Mouse (Mus musculus) CD4-positive, CD25-positive, alpha-beta regulatory T cell, adult 2 months (primary cell): ENCODE results near the gene Olfr640.

Experiments
- DNase-seq: peaks from one replicate; pipeline ENCODE4 v3.0.0-alpha.2; 2012; ENCODE audit warnings: low read depth, low spot score

Olfr640 gene

DNA sequence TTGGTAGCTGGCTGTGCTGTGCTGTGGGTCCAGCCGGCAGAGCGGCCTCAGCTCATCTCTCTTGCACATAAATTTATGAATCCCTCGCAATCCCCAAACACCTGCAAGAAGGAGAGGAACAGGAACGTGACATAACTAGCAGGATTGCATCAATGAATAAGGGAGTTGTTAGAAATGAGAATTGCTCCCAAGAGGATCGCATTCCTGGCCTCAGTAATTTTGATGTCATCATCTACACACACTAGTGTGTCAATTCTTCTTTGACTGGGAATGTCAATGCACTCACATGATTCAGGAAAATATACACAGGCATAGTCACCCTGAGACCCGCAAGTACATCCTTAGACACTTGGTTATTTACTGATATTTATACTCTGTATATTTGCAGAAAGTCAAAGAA is at the start of gene Olfr640:
Gene Olfr640, minus strand, starts transcription at position 101 of the 400 bp plus-strand sequence.
- no peak for DNase-seq

DNA sequence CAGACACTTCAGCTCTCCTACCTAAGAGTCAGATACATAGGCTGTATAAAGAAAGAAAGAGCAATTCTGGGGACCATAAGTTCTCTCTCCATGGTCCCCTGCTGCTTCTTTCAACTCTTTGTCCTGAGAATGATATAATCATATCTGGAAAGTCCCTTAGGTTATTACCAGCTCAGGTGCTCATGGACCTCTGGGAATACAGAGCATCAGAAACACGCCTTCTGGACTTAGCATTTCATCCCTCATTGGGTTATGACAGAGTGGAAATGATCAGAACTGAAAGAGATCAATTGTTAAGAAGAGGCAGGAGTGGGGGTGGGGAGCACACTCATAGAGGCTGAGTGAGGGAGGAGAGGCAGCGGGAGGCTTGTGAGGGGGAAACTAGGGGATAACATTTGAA is 46.4 kb upstream of the Olfr640 start, which contains the start of gene Olfr644:
Gene Olfr644, minus strand, starts transcription at position 101 of the 400 bp plus-strand sequence.
- no peak for DNase-seq

DNA sequence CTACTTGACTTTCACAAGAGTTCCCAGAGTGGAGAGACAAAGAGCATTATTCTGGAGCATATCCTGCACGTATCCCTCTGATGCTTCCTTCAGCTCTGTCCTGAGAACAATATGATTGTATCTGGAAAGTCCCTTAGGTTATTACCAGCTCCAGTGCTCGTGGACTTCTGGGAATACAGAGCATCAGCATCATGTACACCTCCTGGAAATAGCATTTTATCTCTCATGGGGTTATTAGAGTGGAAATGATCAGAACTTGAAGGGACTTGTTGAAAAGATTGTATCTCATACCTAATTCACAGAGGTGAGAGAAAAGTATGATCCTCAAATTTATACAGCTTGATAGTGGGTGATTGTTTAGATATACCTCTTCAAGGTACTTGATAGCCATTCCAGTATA is 36.0 kb upstream of the Olfr640 start, which contains the start of gene 4930516K23Rik:
Gene 4930516K23Rik, minus strand, starts transcription at position 101 of the 400 bp plus-strand sequence.
- no peak for DNase-seq

DNA sequence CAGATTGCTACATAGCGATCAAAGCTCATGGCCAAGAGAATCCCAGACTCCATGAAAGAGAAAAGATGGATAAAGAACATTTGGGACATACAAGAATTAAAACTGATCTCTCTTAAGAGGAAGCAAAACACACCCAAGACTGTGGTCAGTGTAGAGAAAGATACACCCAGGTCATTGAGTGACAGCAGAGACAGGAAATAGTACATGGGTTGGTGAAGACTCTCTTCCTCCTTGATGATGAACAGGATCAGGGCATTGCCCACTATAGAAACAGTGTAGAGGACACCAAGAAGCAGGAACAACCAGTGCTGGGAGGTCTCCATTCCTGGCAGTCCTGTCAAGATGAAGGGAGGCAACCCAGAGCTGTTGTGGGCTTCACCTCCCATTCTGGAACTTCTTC is 33.8 kb upstream of the Olfr640 start:
- DNase-seq = no peak

DNA sequence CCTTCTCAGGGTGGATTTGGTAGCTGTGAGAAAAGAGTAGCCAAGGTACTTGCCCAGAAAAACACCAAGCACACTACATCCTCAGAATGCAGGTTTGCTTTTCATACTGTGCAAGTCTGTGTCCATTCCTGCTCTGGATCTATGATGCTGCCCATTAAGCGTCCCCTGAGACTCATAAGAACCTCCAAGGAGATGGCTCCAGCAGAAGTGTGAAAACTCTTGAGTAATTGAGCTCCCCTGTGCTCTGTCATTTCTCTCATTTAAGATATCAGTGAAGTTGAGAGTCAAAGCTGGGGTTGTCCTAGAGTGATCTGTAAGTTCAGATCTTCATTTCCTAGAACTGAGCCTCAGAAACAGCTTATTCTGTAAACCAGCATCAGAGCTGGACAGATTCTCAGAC is 27.2 kb upstream of the Olfr640 start, which contains the start of gene Olfr642:
Gene Olfr642, minus strand, starts transcription at position 101 of the 400 bp plus-strand sequence.
- no peak for DNase-seq

DNA sequence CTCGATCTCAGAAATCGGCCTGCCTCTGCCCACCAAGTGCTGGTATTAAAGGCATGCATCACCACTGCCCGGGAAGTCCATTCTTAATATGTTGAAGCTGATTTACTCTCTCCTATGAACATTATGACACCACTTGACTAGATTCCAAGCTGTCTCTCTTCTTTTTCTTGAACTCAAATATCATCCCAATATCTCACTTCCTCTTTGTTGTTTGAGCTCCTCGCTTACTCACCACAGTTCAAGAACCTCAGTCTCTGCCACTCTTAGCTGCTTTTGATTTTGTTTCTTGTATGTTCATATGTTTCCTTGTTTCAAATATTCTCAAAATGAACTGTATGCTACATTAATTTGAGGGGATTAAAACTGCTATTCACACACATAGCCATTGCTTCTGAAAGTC is 25.4 kb upstream of the Olfr640 start:
- DNase-seq = no peak

DNA sequence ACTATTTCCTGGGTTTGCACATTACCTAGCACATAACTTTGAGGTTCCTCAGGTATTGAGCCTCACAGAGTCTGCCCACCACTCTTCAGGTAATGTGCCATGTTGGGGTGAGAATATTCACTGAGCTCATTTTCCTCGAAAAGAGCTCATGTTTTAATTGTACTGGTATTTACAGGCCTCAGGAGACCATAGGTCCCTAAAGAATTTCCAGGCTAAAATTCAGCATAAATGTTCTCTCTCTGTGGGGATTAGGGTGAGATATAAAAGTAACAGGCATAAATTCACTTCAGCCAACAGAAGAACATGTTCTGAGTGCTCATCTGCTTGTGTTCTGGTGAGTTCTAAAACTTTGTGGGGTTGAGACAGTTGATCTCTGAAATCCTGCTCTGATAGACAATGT is 9.8 kb upstream of the Olfr640 start, which contains the start of gene Olfr641:
Gene Olfr641, plus strand, starts transcription at position 301 of the 400 bp plus-strand sequence.
- DNase-seq = no peak

DNA sequence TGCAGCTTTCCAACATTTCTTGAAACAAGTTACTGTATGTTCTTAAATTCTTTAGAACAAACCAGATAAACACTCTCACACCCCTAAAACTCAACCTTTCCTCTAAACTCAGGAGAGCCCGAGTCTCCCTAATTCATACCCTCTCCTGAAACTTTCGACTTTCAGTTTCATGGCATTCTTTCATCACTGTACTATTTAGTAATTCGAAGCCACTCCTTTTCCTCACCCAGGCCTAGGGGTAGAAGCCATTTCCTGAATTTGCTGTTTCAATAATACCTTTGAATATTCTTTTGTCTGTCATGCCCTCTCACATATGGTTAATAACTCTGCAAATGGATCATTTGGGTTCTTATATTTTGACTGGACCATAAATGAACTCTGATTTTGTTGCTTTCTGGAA is 1.6 kb upstream of the Olfr640 start:
- no peak for DNase-seq

DNA sequence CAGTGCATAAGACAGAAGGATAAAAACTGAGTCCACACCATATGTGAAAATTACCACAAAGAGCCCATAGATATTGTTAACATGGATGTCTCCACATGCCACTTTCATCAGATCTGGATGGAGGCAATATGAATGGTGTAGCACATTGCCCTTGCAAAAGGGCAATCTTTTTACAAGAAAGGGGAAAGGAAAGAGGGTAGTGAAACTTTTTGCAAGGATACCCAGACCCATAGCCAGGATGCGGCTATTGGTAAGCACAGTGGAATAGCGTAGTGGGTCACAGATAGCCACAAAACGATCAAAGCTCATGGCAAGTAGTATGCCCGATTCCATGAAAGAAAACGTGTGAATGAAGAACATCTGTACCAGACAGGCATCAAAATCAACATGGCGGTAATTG is 3.7 kb downstream of the Olfr640 start:
- DNase-seq = no peak

DNA sequence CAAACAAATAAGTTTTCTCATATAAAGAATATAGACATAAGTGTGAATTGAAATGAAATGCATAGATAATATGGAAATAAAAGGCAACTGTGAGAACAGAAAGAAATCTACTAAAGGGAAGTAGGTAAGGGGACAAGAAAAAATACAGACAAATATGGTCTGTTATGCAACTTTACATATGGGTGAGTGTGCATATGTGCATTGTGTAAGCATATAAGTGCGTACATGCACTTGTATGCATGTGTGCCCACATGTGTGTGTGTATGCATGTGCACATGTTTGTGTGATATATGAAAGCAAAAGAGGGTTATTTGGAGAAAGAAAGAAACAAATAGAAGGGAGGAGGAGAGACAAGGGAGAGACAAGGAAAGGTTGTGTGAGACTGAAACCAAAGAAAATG is 6.4 kb downstream of the Olfr640 start:
- no peak for DNase-seq

DNA sequence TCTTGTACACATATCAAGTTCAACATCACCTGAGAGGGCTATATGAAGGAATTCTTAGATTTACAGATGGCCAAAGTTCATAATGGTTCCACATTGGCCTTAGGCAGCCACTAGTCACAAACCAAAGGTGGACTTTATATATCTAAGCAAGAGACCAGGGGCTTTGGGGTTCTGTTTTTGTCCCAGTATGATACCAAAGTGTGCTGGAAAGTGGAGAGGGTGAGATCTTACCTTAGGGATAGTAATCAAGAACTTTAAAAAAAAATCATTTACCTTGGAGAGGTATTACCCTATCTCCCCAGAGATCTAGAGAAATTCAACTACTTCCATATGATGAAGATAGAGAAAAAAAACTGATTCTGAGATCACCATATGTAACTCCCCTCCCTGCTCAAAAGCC is 8.2 kb downstream of the Olfr640 start, which contains the start of gene Olfr639:
Gene Olfr639, minus strand, starts transcription at position 101 of the 400 bp plus-strand sequence.
- no peak for DNase-seq

DNA sequence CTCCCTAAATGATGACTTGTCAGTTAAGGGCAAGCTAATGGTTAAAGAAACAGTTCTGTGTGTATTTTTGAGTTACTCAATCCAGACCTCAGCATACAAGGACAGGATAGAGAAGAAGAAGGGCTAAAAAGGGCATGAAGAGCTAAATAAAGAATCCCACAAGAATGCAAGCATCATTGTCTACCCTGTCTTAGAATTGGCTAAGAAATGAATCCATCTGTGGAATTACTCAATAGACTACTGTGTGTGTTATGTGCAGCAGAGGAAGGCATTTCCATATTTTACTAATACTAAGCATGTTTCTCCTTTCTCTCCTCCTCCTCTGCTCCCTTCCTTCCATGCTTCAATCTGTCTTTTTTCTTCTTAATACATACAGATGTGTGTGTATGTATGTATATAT is 26.2 kb downstream of the Olfr640 start:
- DNase-seq = no peak

DNA sequence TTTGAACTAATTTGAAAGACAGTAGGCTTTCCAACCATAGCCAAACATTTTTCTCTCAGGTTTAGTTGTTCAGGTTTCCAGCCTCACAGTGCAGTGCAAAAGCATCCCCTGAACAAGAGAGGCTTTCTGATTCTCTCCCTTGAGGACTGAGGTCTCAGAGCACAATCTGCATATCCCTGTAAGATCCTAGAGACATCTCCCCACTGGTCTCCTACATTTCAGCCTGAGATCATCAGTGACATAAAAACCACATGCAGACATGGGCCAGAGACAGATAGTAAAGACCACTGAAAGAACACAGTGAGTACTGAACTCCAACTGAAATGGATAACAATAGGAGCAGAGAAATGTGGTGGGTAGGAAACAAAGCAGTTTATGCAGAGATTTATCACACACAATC is 26.9 kb downstream of the Olfr640 start, which contains the start of gene Olfr638:
Gene Olfr638, plus strand, starts transcription at position 301 of the 400 bp plus-strand sequence.
- DNase-seq = no peak

DNA sequence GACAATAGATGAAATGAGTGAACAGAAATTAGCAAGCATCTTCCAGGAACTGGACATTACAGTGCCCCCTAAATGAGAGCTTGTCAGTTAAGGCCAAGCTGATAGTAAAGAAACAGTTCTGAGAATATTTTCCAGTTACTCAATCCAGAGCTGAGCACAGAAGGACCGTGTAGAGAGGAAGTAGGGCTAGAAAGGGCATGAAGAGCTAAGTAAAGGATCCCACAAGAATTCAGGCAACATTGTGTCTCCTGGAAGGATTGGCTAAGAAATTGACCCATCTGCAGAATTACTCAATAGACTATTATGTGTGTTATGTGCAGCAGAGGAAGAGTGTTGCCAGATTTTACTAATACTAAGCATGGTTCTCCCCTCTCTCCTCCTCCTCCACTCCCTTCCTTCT is 53.6 kb downstream of the Olfr640 start:
- no peak for DNase-seq

DNA sequence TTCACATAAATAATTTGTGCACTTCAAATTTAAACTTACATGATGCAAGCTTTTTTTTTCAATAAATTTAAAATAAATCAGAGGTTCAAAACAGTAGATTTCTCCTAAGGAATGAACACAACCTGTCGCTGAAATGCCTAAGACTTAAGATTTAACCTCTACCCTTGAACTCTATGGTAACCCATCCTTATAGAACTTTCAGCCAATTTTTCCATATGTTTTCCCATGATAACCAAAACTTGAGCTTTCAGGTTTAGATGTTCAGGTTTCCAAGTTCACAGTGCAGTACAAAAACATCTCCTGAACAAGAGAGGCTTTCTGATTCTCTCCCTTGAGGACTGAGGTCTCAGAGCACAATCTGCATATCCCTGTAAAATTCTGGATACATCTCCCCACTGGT is 54.5 kb downstream of the Olfr640 start, which contains the start of gene Olfr635:
Gene Olfr635, plus strand, starts transcription at position 301 of the 400 bp plus-strand sequence.
- no peak for DNase-seq
